Mouse (Mus musculus) ES-Bruce4 (cell line): Measurements from ENCODE around the gene Dnmt1. TPM values are rescaled to one million over a fixed set of nuclear protein-coding genes. Genes with fewer than 3 reads are reported as not detected.

Experiments used
- H3K27ac ChIP-seq: 2 replicates; pipeline ENCODE4 v1.5.1; 2012; ENCODE audit warnings: low read length, inconsistent platforms; ENCODE audit not compliant: insufficient read depth
- H3K27me3 ChIP-seq: 2 replicates; pipeline ENCODE4 v1.6.1; 2012; ENCODE audit warnings: mild to moderate bottlenecking, low read length, inconsistent platforms; ENCODE audit not compliant: control insufficient read depth, poor library complexity, insufficient read depth, severe bottlenecking
- H3K36me3 ChIP-seq: 2 replicates; pipeline ENCODE4 v1.6.1; 2012; ENCODE audit warnings: inconsistent platforms, mild to moderate bottlenecking, low read length, moderate library complexity; ENCODE audit not compliant: control insufficient read depth, poor library complexity, insufficient read depth, severe bottlenecking
- H3K4me1 ChIP-seq: one replicate; pipeline ENCODE4 v1.8.1; 2011; ENCODE audit warnings: low read length; ENCODE audit not compliant: control insufficient read depth, insufficient read depth
- H3K4me3 ChIP-seq: 2 replicates; pipeline ENCODE4 v1.5.1; 2011; ENCODE audit warnings: low read depth, mild to moderate bottlenecking, low read length
- H3K9ac ChIP-seq: 2 replicates; pipeline ENCODE4 v1.6.1; 2012; ENCODE audit warnings: low read depth, mild to moderate bottlenecking, inconsistent platforms; ENCODE audit not compliant: poor library complexity, severe bottlenecking
- H3K9me3 ChIP-seq: replicated peaks from 2 replicates; pipeline ENCODE4 v1.6.1; 2012; ENCODE audit warnings: mild to moderate bottlenecking, low read length, inconsistent platforms; ENCODE audit not compliant: control insufficient read depth, poor library complexity, insufficient read depth, severe bottlenecking
- CTCF ChIP-seq: IDR thresholded peaks from one replicate; pipeline ENCODE4 v1.8.1; 2011; ENCODE audit warnings: low read depth, low read length
- EP300 ChIP-seq: IDR thresholded peaks from 2 replicates; pipeline ENCODE4 v1.6.1; 2011; ENCODE audit warnings: low read depth, low read length; ENCODE audit not compliant: insufficient read depth
- POLR2A ChIP-seq: IDR thresholded peaks from one replicate; pipeline ENCODE4 v1.8.1; 2011; ENCODE audit warnings: low read length; ENCODE audit not compliant: insufficient read depth
- polyA plus RNA-seq: library from polyadenylated mRNA; stranded (reverse); fragments of >200 nt; gene quantifications from 2 replicates; pipeline ENCODE4 v1.2.4, GENCODE M21; 2011; ENCODE audit warnings: low read depth; ENCODE audit not compliant: missing spikeins, insufficient read depth, insufficient read length

Gene Dnmt1
- polyA plus RNA-seq, 1 experiment: 120 TPM

- Histone ChIP-seq H3K27ac (peak overlapping the region; percentile 10; the same call in 1 of the 2 replicates), H3K9ac (no peak overlapping the region), H3K36me3 (peaks cover 6% of the 10 kb centered on the region), H3K4me1 (peaks cover 9% of the 10 kb centered on the region), H3K27me3 (no peaks in the 10 kb centered on the region), H3K9me3 (no peaks in the 10 kb centered on the region), H3K4me3 (peak overlapping the region; percentile 28)
- no peak for TF ChIP-seq POLR2A
- TF ChIP-seq CTCF: no peak
- TF ChIP-seq EP300: no peak
Measured at GRCm38 (mm10) chr9:20973682-20974075, 14.0 kb upstream of the Dnmt1 start.

DNA sequence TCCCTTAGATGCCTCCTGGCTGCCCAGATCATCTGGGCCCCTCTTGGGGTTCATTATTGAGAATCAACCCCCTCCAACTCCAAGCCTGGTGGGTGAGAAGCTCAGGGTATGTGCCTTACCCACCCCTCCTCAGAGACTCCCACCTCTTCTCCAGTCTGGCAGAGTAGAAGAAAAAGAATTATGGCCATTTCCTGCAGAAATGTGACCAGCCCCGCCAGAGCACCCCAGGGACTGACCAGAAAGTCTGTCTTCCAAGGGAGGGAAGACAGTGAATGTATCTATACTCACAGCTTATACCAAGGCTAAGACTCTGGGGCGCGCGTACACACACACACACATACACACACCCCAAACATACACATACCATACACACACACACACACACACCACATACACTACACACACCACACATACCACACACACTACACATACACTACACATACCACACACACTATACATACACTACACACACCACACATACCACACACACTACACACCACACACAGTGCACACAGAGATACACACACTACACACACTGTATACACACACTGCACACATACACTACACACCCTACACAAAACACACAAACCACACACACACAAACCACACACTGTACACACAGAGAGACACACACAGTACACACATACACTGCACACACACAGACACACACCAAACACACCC, 13.5 kb upstream of the Dnmt1 start:
- H3K4me3 ChIP-seq: peak overlapping the region; percentile 52
- no peaks in the 10 kb centered on the region for H3K9me3 ChIP-seq
- peaks cover 11% of the 10 kb centered on the region for H3K36me3 ChIP-seq
- no peak for TF ChIP-seq POLR2A
- no peak for TF ChIP-seq EP300
- no peak for TF ChIP-seq CTCF
- H3K4me1 ChIP-seq: peaks cover 12% of the 10 kb centered on the region
- peak overlapping the region; percentile 75 for H3K9ac ChIP-seq
- H3K27me3 ChIP-seq: no peaks in the 10 kb centered on the region
- H3K27ac ChIP-seq: peak overlapping the region; percentile 69

GRCm38 (mm10) chr9:20972141-20972992, 12.7 kb upstream of the Dnmt1 start:
- H3K4me1 ChIP-seq: peaks cover 11% of the 10 kb centered on the region
- no peaks in the 10 kb centered on the region for H3K27me3 ChIP-seq
- no peak for TF ChIP-seq CTCF
- no peak for TF ChIP-seq POLR2A
- no peak for TF ChIP-seq EP300
- peak overlapping the region; percentile 52 for H3K4me3 ChIP-seq
- H3K9me3 ChIP-seq: no peaks in the 10 kb centered on the region
- peaks cover 18% of the 10 kb centered on the region for H3K36me3 ChIP-seq
- H3K27ac ChIP-seq: peak overlapping the region; percentile 69
- peak overlapping the region; percentile 75 for H3K9ac ChIP-seq

- H3K9ac ChIP-seq: peak overlapping the region; percentile 75
- H3K27ac ChIP-seq: no peak overlapping the region
- no peak for TF ChIP-seq EP300
- no peak for TF ChIP-seq POLR2A
- no peak for TF ChIP-seq CTCF
- no peak overlapping the region for H3K4me3 ChIP-seq
- peaks cover 11% of the 10 kb centered on the region for H3K4me1 ChIP-seq
- peaks cover 22% of the 10 kb centered on the region for H3K36me3 ChIP-seq
- no peaks in the 10 kb centered on the region for H3K9me3 ChIP-seq
- H3K27me3 ChIP-seq: no peaks in the 10 kb centered on the region
Measured at GRCm38 (mm10) chr9:20971751-20972140, 12.1 kb upstream of the Dnmt1 start.

DNA sequence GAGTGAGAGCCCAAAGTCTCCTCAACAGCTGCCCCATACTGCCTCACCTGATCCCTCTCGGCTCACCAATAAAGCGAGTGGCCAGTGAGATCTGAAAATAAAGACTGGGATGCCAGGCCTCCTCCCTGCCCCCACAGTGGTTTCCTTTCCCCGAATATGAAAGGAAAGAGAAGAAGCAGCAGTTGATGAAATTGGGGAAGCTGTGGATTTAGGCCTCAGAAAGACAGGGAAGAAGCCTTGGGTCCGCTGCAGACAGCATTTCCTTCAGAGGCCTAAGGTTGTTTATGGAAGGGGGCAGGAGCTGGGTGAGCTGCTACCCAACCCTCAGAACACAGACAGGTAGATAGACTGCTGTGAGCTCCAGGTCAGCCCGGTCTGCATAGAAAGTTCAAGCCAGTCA, 7.1 kb upstream of the Dnmt1 start:
- Histone ChIP-seq H3K27ac (no peak overlapping the region), H3K4me3 (no peak overlapping the region), H3K36me3 (peaks cover 28% of the 10 kb centered on the region), H3K27me3 (no peaks in the 10 kb centered on the region), H3K4me1 (peaks cover 10% of the 10 kb centered on the region), H3K9me3 (no peaks in the 10 kb centered on the region), H3K9ac (no peak overlapping the region)
- TF ChIP-seq POLR2A (no peak), EP300 (no peak), CTCF (no peak)

DNA sequence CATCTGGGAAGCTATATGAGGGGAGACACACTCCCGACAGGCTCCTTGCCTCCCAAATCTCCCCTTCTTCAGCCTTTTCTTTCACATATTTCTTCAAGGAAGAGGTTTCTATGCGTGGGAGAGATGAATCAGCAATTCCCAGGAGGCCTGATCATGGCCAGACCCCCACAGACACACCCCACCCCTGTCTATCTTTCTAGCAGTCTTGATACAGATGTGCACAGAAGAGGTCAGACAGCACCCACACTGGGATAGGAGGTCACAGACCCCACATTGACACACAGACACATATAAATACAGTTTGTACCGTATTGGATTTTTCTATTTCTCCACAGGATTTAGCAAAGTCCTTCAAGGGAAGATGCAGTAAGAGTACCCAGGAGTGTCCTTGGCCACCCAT, 6.3 kb upstream of the Dnmt1 start:
- Histone ChIP-seq H3K27ac (0 out of 2 replicates have a peak overlapping the region, but pooled peaks have one; percentile 17), H3K9ac (no peak overlapping the region), H3K36me3 (peaks cover 28% of the 10 kb centered on the region), H3K4me1 (peaks cover 9% of the 10 kb centered on the region), H3K9me3 (no peaks in the 10 kb centered on the region), H3K27me3 (no peaks in the 10 kb centered on the region), H3K4me3 (no peak overlapping the region)
- TF ChIP-seq CTCF: no peak
- TF ChIP-seq EP300: no peak
- no peak for TF ChIP-seq POLR2A
